Mouse (Mus musculus): ENCODE results near the gene Olfr747.
"Not testable (repeated sequence)": the region's sequence is repeated elsewhere in the genome, so short reads cannot be mapped to it uniquely, and the experiment has no call there.

Gene Olfr747

DNA sequence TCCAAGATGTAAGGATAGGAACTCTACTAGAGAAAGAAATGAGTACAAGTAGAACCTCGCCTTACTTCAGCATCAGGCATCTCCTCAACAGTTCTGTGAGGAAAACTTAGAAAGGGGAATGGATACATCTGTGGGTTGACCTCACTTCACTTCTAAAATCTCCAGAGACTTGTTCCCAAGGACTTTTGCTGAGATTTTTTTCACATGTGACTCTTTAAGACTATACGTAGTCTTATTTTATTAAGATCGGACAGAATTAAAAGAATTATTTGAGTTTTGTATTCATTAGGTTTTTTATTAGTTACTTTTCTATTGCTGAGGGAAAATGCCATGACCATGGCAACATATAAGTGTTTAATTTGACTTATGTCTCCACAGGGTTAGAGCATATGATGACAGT is at the start of gene Olfr747:
Gene Olfr747, minus strand, starts transcription at position 101 of the 400 bp plus-strand sequence.
- no peak for DNase-seq

DNA sequence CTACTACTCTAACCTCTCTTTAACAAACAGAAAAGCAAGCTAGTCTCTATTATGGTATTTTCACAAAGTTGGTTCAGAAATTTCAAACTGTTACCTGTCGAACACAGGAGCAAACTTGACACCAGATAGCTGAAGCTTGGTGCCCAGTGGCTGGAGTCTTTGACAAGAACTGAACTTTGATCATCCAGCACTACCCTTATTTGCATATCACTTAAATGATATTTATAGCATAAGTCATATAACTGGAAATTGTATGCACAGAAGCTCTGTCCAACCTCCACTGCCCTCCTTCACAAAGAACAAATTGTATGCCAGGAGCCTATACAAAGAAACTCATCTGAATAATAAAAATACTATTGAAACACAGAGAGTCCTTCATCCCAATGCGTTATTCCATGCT is 48.6 kb upstream of the Olfr747 start:
- DNase-seq, result no peak

DNA sequence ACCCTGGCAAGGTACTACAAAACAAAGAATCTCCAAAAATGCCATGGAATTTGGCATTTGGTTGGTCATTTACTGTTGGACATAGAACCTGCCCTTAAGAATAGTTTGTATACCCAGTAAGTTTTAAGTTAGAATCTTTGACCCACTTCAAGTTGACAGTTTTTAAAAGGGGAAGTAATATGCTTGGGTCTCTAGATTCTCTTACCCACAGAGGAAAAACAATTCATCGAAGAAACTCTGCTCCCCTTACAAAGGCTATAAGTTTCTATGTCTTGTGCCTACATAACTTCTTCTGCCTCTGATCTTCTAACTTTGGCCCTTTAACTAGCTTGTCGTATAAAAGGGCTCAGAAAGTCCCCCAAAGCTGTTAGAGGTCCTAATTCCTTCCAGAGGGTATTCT is 47.3 kb upstream of the Olfr747 start:
- DNase-seq, result no peak

DNA sequence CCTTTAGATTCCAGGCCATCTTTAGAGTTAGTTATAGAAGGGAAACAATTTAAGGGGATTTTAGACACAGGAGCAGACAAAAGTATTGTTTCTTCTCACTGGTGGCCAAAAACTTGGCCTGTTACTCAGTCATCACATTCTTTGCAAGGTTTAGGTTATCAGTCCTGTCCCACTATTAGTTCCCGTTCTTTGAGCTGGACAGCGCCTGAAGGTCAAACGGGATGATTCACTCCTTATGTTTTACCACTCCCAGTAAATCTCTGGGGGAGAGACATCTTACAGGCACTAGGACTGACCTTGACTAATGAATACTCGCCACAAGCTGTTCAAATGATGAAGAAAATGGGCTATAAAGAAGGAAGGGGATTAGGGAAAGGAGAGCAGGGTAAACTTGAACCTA is 29.4 kb upstream of the Olfr747 start:
- DNase-seq, result not testable (repeated sequence)

DNA sequence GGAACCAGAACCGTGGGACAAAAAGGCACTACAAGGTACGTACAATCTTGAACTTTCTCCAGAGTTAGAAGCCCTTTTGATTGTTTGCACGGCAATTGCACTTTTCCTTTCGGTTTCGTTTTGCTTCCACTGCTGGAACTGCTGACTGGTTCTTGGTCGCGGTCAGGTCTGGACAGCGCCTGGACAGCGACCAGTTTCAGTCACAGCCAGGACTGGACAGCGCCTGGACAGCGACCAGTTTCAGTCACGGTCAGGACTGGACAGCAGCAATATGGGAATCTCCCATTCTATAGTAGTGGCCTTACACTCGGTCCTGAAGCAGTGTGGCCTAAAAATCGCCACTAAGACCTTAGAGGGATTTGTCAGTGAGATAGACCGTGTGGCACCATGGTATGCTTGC is 26.9 kb upstream of the Olfr747 start:
- not testable (repeated sequence) for DNase-seq

DNA sequence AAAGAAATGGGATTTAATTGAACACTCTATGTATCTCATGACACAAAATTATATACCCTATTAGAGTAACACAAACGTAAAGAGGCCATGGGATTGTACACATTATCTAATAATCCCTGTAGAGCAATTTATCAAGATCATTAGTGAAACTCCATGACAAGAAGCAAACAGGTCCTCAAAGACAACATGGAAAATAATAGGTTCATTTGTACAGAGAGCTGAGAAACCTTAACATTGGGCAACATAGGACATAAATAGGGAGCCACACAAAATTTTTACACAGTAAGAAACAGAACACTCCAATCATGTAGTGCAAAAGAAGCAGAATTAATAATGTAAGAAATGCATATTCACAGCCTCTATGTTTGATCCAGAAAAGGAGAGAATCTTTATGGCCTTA is 14.1 kb upstream of the Olfr747 start, which contains the start of gene Olfr748:
Gene Olfr748, plus strand, starts transcription at position 301 of the 400 bp plus-strand sequence.
- DNase-seq, result no peak

DNA sequence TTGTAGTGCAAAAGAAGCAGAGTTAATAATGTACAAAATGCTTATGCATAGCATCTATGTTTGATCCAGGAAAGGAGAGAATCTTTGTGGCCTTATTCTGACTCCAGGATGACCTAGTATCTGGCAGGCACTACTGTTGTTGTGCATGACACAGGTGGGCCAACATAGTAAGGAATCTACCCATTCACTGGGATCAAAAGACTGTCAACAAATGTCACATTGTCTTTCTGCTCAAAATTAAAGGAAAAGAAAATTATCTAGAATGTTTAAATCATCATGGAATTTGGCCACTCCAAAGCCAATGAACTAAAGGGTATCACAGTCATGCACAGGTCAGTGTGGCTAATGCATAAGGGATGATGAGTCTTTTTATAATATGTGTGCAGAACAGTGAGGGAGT is 46.2 kb downstream of the Olfr747 start, which contains the start of gene Olfr746:
Gene Olfr746, plus strand, starts transcription at position 301 of the 400 bp plus-strand sequence.
- no peak for DNase-seq

DNA sequence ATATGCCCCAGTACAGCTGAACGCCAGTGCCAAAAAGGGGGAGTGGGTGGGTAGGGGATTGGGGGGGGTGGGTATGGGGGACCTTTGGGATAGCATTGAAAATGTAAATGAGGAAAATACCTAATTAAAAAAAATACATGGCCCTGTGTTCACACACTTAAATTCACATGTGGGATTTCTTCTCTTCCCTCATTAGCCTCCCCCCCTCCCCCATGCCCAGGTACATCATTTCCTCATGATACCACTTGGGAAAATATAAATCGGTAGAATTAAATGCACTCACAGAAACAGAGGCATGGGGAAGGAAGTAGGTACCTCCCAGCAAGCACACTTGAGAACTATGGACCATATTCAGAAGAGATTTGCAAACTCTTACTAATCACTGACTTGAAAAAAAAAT is 53.9 kb downstream of the Olfr747 start, which contains the start of gene Olfr745:
Gene Olfr745, plus strand, starts transcription at position 301 of the 400 bp plus-strand sequence.
- no peak for DNase-seq
